Comparison of ENCODE assay signal across 10 mouse cellular contexts in genomic region chr5:115569308-115569707, GRCm38 (mm10). TPM values are rescaled to one million over a fixed set of nuclear protein-coding genes. Genes with fewer than 3 reads are reported as not detected.
DNase-seq lines count a peak whose midpoint lies in the region; ATAC-seq and TF ChIP-seq lines count a peak whose summit lies in the region.
"Had no signal": no experiment of that assay in that cellular context is flagged by ENCODE, and none has a peak within 500 bp of the region (broad histone marks: within the 10 kb centered on the region; RNA-seq: fewer than 3 reads in every experiment).

No protein-coding gene starts in this region.

- peaks cover 12 to 25% of the 10 kb centered on the region in 2 experiments; a peak in 3 of 4 replicates for H3K4me1 ChIP-seq in heart, embryonic 14.5 days (ENCODE audit: control insufficient read depth in 2 of 2, insufficient read depth in 2 of 2, low read length in 2 of 2)
- H3K4me1 ChIP-seq in liver, adult 2 months (ENCODE audit: control insufficient read depth, insufficient read depth, low read length), result peaks cover 21% of the 10 kb centered on the region
- peaks cover 45% of the 10 kb centered on the region for H3K4me1 ChIP-seq in embryonic facial prominence, embryonic 10.5 days
- peaks cover 30% of the 10 kb centered on the region for H3K4me1 ChIP-seq in liver, embryonic 16.5 days (ENCODE audit: control insufficient read depth, low read depth, low read length)

- intact Hi-C loops in heart, postnatal 14 days (cut with DNase I), result no loop called here

- H3K4me2 ChIP-seq in heart, embryonic 14.5 days (ENCODE audit: low read length), result no peak overlapping the region
- H3K4me2 ChIP-seq in liver, embryonic 16.5 days (ENCODE audit: low read depth, low read length), result no peak overlapping the region

- H3K9ac ChIP-seq in heart, embryonic 14.5 days (ENCODE audit: low read length), result no peak overlapping the region
- H3K9ac ChIP-seq in liver, adult 2 months (ENCODE audit: low read depth, low read length), result no peak overlapping the region
- no peak overlapping the region for H3K9ac ChIP-seq in liver, embryonic 16.5 days (ENCODE audit: low read depth, low read length)

- ATAC-seq in heart, embryonic 14.5 days (ENCODE audit: insufficient number of reproducible peaks, insufficient read depth, low FRiP score, low read depth), result no peak
- ATAC-seq in liver, embryonic 16.5 days (ENCODE audit: low read depth), result no peak
- no peak for ATAC-seq in inflammation-experienced regulatory T-cells, adult 6 months

- TF ChIP-seq POLR2A in liver, adult 2 months (IDR thresholded peaks at IDR 0.05; ENCODE audit: extremely low read depth, insufficient read depth, low read length), result no peak

- peak overlapping the region; percentile 34 to 36; a peak in 3 of 4 replicates for H3K27ac ChIP-seq in heart, embryonic 14.5 days (replicated peaks in 1 of 2; ENCODE audit: control insufficient read depth in 1 of 2, insufficient read depth in 1 of 2, low read depth in 2 of 2, low read length in 2 of 2)
- H3K27ac ChIP-seq in liver, adult 2 months (replicated peaks; ENCODE audit: insufficient read depth, low read depth, low read length), result peak overlapping the region; percentile 62
- peak overlapping the region; percentile 45; the same call in 1 of the 2 replicates for H3K27ac ChIP-seq in embryonic facial prominence, embryonic 10.5 days (replicated peaks)
- H3K27ac ChIP-seq in liver, embryonic 16.5 days (ENCODE audit: low read length), result peak overlapping the region; percentile 75
- H3K27ac ChIP-seq: gastrocnemius, adult 2 months had no signal

- H3K36me3 ChIP-seq in heart, embryonic 14.5 days (ENCODE audit: control insufficient read depth, insufficient read depth, low read length), result peaks cover 24% of the 10 kb centered on the region
- H3K36me3 ChIP-seq in liver, adult 2 months (ENCODE audit: control insufficient read depth, insufficient read depth, low read length), result peaks cover 5% of the 10 kb centered on the region; the same call in 1 of the 2 replicates
- peaks cover 47% of the 10 kb centered on the region for H3K36me3 ChIP-seq in embryonic facial prominence, embryonic 10.5 days (replicated peaks)
- H3K36me3 ChIP-seq in liver, embryonic 16.5 days (ENCODE audit: control insufficient read depth, insufficient read depth), result peaks cover 7% of the 10 kb centered on the region; the same call in 1 of the 2 replicates

- H3K9me3 ChIP-seq in heart, embryonic 14.5 days (ENCODE audit: control insufficient read depth, low read length), result no peaks in the 10 kb centered on the region
- H3K9me3 ChIP-seq in embryonic facial prominence, embryonic 10.5 days, result no peaks in the 10 kb centered on the region
- H3K9me3 ChIP-seq in liver, embryonic 16.5 days (replicated peaks; ENCODE audit: control insufficient read depth, low read length), result no peaks in the 10 kb centered on the region

- 68% methylated on average over 11 of the region's 11 CpGs for WGBS in heart, embryonic 14.5 days
- WGBS in liver, adult 2 months, result 30% methylated on average over 11 of the region's 11 CpGs
- 50% methylated on average over 11 of the region's 11 CpGs for WGBS in embryonic facial prominence, embryonic 10.5 days
- 56% methylated on average over 11 of the region's 11 CpGs for WGBS in liver, embryonic 16.5 days (ENCODE audit: insufficient replicate concordance)

- H3K79me2 ChIP-seq in liver, adult 2 months (ENCODE audit: control insufficient read depth, insufficient read depth, low read length), result peaks cover 37% of the 10 kb centered on the region

- no peak overlapping the region for H3K4me3 ChIP-seq in heart, embryonic 14.5 days (ENCODE audit: control insufficient read depth in 1 of 2, insufficient read depth in 1 of 2, low read depth in 1 of 2, low read length in 2 of 2)
- no peak overlapping the region for H3K4me3 ChIP-seq in liver, adult 2 months (ENCODE audit: insufficient read depth, low read depth, low read length)
- H3K4me3 ChIP-seq in embryonic facial prominence, embryonic 10.5 days, result no peak overlapping the region
- no peak overlapping the region for H3K4me3 ChIP-seq in liver, embryonic 16.5 days (ENCODE audit: low read depth, low read length)
- H3K4me3 ChIP-seq: gastrocnemius, adult 2 months; myocyte had no signal

- DNase-seq in heart, postnatal 14 days, result no peak
- DNase-seq in liver, adult 2 months (ENCODE audit: extremely low read depth, low read depth, low spot score), result no peak
- DNase-seq in liver, result no peak
- DNase-seq in embryonic facial prominence, embryonic 10.5 days (ENCODE audit: low spot score), result no peak
- no peak for DNase-seq in retina, postnatal 1 day
- DNase-seq: gastrocnemius, adult 2 months had no signal

- no peaks in the 10 kb centered on the region for H3K27me3 ChIP-seq in heart, embryonic 14.5 days (ENCODE audit: control insufficient read depth, insufficient read depth, low read length)
- no peaks in the 10 kb centered on the region for H3K27me3 ChIP-seq in liver, adult 2 months (ENCODE audit: control insufficient read depth, insufficient read depth, low read length)
- no peaks in the 10 kb centered on the region for H3K27me3 ChIP-seq in embryonic facial prominence, embryonic 10.5 days (replicated peaks; ENCODE audit: low read depth, poor library complexity, severe bottlenecking)
- no peaks in the 10 kb centered on the region for H3K27me3 ChIP-seq in liver, embryonic 16.5 days (ENCODE audit: control insufficient read depth, insufficient read depth, low read depth, low read length)

- no peak for TF ChIP-seq CTCF in liver, adult 2 months (IDR thresholded peaks at IDR 0.05; ENCODE audit: low read depth, low read length)

RNA-seq across cellular contexts. Expression of gene Gcn1l1, which starts 4.3 kb away (rescaled TPM):
- polyA plus RNA-seq in heart, embryonic 14.5 days (2014; fragmentation: Nextera tagmentation; extraction: Ambion mirVana), result 25.2 and 26.3 TPM in 2 replicates
- 10 to 100 TPM; 45.1 to 46.6 TPM for total RNA-seq in heart, postnatal 14 days (2021)
- 14.8 and 18.3 TPM in 2 replicates for total RNA-seq in liver, adult 2 months (2014; rRNA removed)
- polyA plus RNA-seq in liver, adult 2 months (2012; rRNA removed), result 23.2 and 28.8 TPM in 2 replicates
- 65.0 and 65.1 TPM in 2 replicates for polyA plus RNA-seq in embryonic facial prominence, embryonic 10.5 days (2016; fragmentation: Nextera tagmentation; extraction: Ambion mirVana)
- 14.1 and 14.8 TPM in 2 replicates for polyA plus RNA-seq in liver, embryonic 16.5 days (2015; fragmentation: Nextera tagmentation; extraction: Ambion mirVana)
- 10 to 100 TPM; 24.7 to 36.4 (median 28.6) TPM for polyA plus RNA-seq in inflammation-experienced regulatory T-cells, adult 6 months (2017; shearing (Covaris generic))

RNA-seq across cellular contexts. Expression of gene Rplp0, which starts 10.0 kb away (rescaled TPM):
- 1,183 and 1,268 TPM in 2 replicates for polyA plus RNA-seq in heart, embryonic 14.5 days (2014; fragmentation: Nextera tagmentation; extraction: Ambion mirVana)
- 100 to 1,000 TPM; 645 to 715 TPM for total RNA-seq in heart, postnatal 14 days (2021)
- total RNA-seq in liver, adult 2 months (2014; rRNA removed), result 709 and 835 TPM in 2 replicates
- polyA plus RNA-seq in liver, adult 2 months (2012; rRNA removed), result 607 and 623 TPM in 2 replicates
- 1,413 and 1,489 TPM in 2 replicates for polyA plus RNA-seq in embryonic facial prominence, embryonic 10.5 days (2016; fragmentation: Nextera tagmentation; extraction: Ambion mirVana)
- polyA plus RNA-seq in liver, embryonic 16.5 days (2015; fragmentation: Nextera tagmentation; extraction: Ambion mirVana), result 919 and 997 TPM in 2 replicates
- 1,000 to 10,000 TPM; 3,093 to 3,894 (median 3,885) TPM for polyA plus RNA-seq in inflammation-experienced regulatory T-cells, adult 6 months (2017; shearing (Covaris generic))
